Mouse (Mus musculus) bone marrow, adult 2 months (tissue): ENCODE measurements at regions not wholly inside any gene's neighbourhood (a gene's known extent, or its start where the extent isn't known, plus 50 kb on each side); places are given as distances from the start of the nearest gene placed in this dataset.

Experiments
- CTCF ChIP-seq: fragments of 200-500 bp; IDR thresholded peaks from 2 replicates; pipeline ENCODE4 v1.5.1; 2011; ENCODE audit warnings: low read length, control low read depth; ENCODE audit not compliant: control insufficient read depth, insufficient read depth
- POLR2A ChIP-seq: fragments of 200-500 bp; IDR thresholded peaks from 2 replicates; pipeline ENCODE4 v1.6.1; 2011; ENCODE audit warnings: low read depth, mild to moderate bottlenecking, control low read depth, low read length, borderline replicate concordance; ENCODE audit not compliant: control insufficient read depth

- TF ChIP-seq CTCF (peak; percentile 58), POLR2A (no peak)
These were observed 102.2 kb upstream of the Cpne4 start for GRCm38 (mm10) chr9:104444906-104445305.
